Mouse (Mus musculus) neural tube, embryonic 14.5 days (tissue): ENCODE data around the gene Ckap5. TPM values are rescaled to one million over a fixed set of nuclear protein-coding genes. Genes with fewer than 3 reads are reported as not detected.
"Not testable (repeated sequence)": the region's sequence is repeated elsewhere in the genome, so short reads cannot be mapped to it uniquely, and the experiment has no call there.

Source experiments
- ATAC-seq: fragments of 200-750 bp; cut with Nextera tagmentation; 2 replicates; pipeline ENCODE4 v1.8.0; 2017; ENCODE audit warnings: low read depth, mild to moderate bottlenecking, moderate TSS enrichment, moderate library complexity
- H3K27ac ChIP-seq: fragments of 300-500 bp; sonication (generic); 2 replicates; pipeline ENCODE4 v1.5.1; 2014; ENCODE audit warnings: low read depth, mild to moderate bottlenecking, control low read depth, low read length, moderate library complexity, mixed read lengths
- H3K27me3 ChIP-seq: fragments of 300-500 bp; sonication (generic); 2 replicates; pipeline ENCODE4 v1.6.1; 2014; ENCODE audit warnings: low read length; ENCODE audit not compliant: control insufficient read depth, insufficient read depth
- H3K36me3 ChIP-seq: fragments of 300-500 bp; sonication (generic); 2 replicates; pipeline ENCODE4 v1.6.1; 2014; ENCODE audit warnings: low read length, mixed read lengths; ENCODE audit not compliant: control insufficient read depth, insufficient read depth
- H3K4me1 ChIP-seq: fragments of 300-500 bp; sonication (generic); 2 replicates; pipeline ENCODE4 v1.6.1; 2014; ENCODE audit warnings: low read length; ENCODE audit not compliant: control insufficient read depth, insufficient read depth
- H3K4me2 ChIP-seq: fragments of 300-500 bp; sonication (generic); 2 replicates; pipeline ENCODE4 v1.6.1; 2014; ENCODE audit warnings: mild to moderate bottlenecking, low read depth, low read length, control low read depth
- H3K4me3 ChIP-seq: fragments of 300-500 bp; sonication (generic); 2 replicates; pipeline ENCODE4 v1.5.1; 2014; ENCODE audit warnings: low read depth, low read length, control low read depth, mixed read lengths
- H3K9ac ChIP-seq: fragments of 300-500 bp; sonication (generic); replicated peaks from 2 replicates; pipeline ENCODE4 v1.6.1; 2014; ENCODE audit warnings: low read depth, mild to moderate bottlenecking, control low read depth, low read length, mixed read lengths
- H3K9me3 ChIP-seq: fragments of 300-500 bp; sonication (generic); 2 replicates; pipeline ENCODE4 v1.6.1; 2016; ENCODE audit warnings: low read length; ENCODE audit not compliant: control insufficient read depth
- WGBS: fragments of 180-500 bp; shearing (Covaris S2); extraction: QIAGEN DNeasy Blood & Tissue Kit; methylation state at CpG from one replicate; pipeline ENCODE4 v1.1.7; 2014; 5-methylcytosine and 5-hydroxymethylcytosine counted together
- polyA plus RNA-seq: library from polyadenylated mRNA; unstranded; fragments of >200 nt; fragmentation: Nextera tagmentation; extraction: Ambion mirVana; gene quantifications from 2 replicates; pipeline ENCODE4 v1.2.1, GENCODE M21; 2014

Ckap5 gene
- polyA plus RNA-seq, 1 experiment from 2014 or later, result 123 TPM

DNA sequence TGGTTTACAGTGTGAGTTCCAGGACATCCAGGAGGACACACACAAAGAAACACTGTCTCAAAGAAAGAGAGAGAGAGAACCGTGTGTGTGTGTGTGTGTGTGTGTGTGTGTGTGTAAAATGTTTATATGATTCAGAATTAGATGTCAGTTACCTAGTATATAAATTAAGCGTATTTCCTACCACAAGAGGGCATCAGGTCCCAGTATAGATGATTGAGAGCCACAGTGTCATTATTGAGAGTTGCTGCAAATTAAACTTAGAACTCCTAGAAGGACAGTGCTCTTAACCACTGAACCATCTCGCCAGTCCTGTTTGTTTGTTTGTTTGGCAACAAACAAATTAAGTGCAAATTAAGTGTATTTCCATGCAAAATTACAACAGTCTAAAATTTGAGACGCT is 75.8 kb downstream of the Ckap5 start:
- 95% methylated on average over 4 of the region's 4 CpGs for WGBS
- Histone ChIP-seq H3K4me2 (no peak overlapping the region), H3K36me3 (peaks cover 68% of the 10 kb centered on the region), H3K9me3 (no peaks in the 10 kb centered on the region), H3K4me3 (no peak overlapping the region), H3K4me1 (no peaks in the 10 kb centered on the region), H3K27ac (no peak overlapping the region), H3K27me3 (no peaks in the 10 kb centered on the region), H3K9ac (no peak overlapping the region)
- ATAC-seq, result no peak

DNA sequence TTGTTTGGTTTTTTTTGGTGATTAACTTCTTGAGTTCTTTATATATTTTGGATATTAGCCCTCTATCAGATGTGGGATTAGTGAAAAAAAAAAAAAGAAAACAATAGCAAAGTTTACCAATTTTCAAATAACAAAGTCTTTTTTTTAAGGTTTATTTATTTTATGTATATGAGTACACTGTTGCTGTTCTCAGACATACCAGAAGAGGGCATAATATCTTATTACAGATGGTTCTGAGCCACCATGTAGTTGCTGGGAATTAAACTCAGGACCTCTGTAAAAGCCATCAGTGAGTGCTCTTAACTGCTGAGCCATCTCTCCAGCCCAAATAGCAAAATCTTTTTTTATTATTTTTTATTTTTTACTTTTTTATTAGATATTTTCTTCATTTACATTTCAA is 82.8 kb downstream of the Ckap5 start:
- not testable (repeated sequence) for H3K9ac ChIP-seq, ATAC-seq, H3K9me3 ChIP-seq, H3K4me1 ChIP-seq, H3K4me3 ChIP-seq, H3K27me3 ChIP-seq, H3K4me2 ChIP-seq, H3K27ac ChIP-seq
- H3K36me3 ChIP-seq, result peaks cover 35% of the 10 kb centered on the region

DNA sequence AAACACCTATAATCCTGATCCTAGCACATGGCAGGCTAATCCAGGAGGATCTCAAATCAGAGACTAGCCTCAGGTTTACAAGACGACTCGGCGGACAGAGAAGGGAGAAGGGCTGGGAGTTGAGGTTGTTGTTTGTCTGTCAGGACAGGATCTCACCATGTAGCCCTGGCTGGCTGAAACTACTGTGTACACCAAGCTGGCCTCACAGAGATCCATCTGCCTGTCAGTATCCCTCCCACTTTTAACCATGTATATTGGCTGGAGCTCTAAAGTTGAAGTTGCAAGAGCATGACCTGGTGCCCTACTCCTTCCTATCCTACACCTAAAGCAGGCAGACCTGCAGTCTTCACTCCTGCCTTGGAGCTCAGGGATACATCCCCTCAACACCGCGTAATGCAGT is 95.8 kb downstream of the Ckap5 start:
- Histone ChIP-seq H3K9ac (no peak overlapping the region), H3K9me3 (no peaks in the 10 kb centered on the region), H3K27ac (no peak overlapping the region), H3K4me3 (no peak overlapping the region), H3K4me1 (no peaks in the 10 kb centered on the region), H3K36me3 (peaks cover 31% of the 10 kb centered on the region), H3K27me3 (no peaks in the 10 kb centered on the region), H3K4me2 (no peak overlapping the region)
- WGBS, result 95% methylated on average over 5 of the region's 5 CpGs
- ATAC-seq, result no peak

DNA sequence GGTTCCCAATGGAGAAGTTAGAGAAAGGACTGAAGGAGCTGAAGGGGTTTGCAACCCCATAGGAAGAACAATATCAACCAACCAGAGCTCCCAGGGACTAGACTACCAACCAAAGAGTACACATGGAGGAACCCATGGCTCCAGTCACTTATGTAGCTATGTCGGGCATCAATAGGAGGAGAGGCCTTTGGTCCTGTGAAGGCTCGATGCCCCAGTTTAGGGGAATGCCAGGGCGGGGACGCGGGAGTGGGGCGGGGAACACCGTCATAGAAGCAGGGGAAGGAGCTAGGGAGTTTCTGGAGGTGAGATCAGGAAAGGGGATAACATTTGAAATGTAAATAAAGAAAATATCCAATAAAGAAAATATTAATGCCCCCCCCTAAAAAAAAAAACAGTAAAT is 96.8 kb downstream of the Ckap5 start:
- not testable (repeated sequence) for H3K9me3 ChIP-seq, H3K9ac ChIP-seq, H3K27ac ChIP-seq, H3K4me3 ChIP-seq, H3K4me2 ChIP-seq, H3K27me3 ChIP-seq, H3K4me1 ChIP-seq, ATAC-seq
- WGBS, result 93% methylated on average over 7 of the region's 7 CpGs
- H3K36me3 ChIP-seq, result peaks cover 24% of the 10 kb centered on the region

DNA sequence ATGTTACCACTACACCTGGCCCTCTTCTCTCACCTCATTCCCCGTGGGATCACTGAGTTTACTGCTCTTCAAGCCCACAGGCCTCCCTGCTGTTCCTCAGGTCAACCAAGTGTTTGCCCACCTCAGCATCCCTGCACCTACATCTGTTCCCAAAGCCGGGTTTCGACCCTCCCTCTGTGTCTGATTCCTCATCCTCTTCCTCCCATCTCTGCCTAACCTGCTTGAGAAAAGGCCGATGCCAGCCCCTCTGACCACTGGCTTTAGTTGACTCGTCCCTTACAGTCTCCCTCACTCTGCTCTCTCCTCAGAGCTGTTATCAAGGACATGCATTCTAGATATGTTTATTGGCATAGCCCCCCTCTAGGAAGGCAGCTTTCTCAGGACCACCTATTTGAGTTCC is 100.9 kb downstream of the Ckap5 start:
- H3K4me1 ChIP-seq, result no peaks in the 10 kb centered on the region
- ATAC-seq, result no peak
- H3K36me3 ChIP-seq, result peaks cover 3% of the 10 kb centered on the region; the same call in 1 of the 2 replicates
- no peaks in the 10 kb centered on the region for H3K9me3 ChIP-seq
- H3K4me2 ChIP-seq, result no peak overlapping the region
- no peaks in the 10 kb centered on the region for H3K27me3 ChIP-seq
- WGBS, result 83% methylated on average over 5 of the region's 5 CpGs
- no peak overlapping the region for H3K27ac ChIP-seq
- H3K4me3 ChIP-seq, result no peak overlapping the region
- no peak overlapping the region for H3K9ac ChIP-seq

DNA sequence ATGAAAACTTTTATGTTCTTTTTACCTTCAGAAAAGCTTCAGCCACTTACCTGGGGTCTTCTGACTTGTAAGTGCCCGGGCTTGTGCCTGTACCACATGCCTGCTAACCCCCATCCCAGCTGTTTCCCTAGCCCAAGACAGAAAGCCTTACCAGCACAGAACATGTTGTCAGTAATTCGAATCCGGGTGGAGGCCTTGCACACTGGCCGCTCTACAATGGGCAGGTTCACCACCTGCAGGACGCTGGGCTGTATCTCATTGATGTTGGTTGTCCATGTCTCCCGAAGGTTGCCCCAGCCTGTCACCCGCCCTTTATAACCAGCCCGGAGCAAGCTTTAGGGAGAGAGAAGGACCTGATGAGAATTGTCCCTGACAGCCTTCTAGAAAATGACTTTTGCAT is 101.6 kb downstream of the Ckap5 start:
- whole genome bisulfite sequencing, result 92% methylated on average over 8 of the region's 8 CpGs
- Histone ChIP-seq H3K4me2 (no peak overlapping the region), H3K27me3 (no peaks in the 10 kb centered on the region), H3K4me3 (no peak overlapping the region), H3K4me1 (no peaks in the 10 kb centered on the region), H3K9ac (no peak overlapping the region), H3K36me3 (no peaks in the 10 kb centered on the region), H3K27ac (no peak overlapping the region), H3K9me3 (no peaks in the 10 kb centered on the region)
- ATAC-seq, result no peak

DNA sequence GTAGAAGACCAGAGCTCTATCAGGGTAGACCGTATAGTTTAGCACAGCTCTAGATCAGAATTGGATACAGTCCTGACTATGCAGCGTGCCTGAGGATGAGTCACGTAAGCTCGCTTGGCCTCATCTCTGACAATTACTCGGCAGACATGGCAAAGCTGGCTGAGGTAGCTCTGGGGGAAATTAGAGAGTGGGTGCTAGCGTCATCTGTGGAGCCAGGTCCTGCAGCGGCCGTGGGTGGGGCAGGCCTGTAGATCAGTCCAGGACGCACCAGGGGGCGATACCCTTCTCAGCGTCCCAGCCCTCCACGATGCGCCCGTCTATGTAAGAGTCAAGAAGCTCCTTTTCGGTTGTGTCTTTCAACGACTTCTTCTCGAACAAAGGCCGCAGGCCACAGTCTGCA is 103.1 kb downstream of the Ckap5 start:
- Histone ChIP-seq H3K27me3 (no peaks in the 10 kb centered on the region), H3K4me1 (no peaks in the 10 kb centered on the region), H3K9me3 (no peaks in the 10 kb centered on the region), H3K4me3 (no peak overlapping the region), H3K9ac (no peak overlapping the region), H3K36me3 (no peaks in the 10 kb centered on the region), H3K4me2 (no peak overlapping the region), H3K27ac (no peak overlapping the region)
- no peak for ATAC-seq
- WGBS, result 86% methylated on average over 18 of the region's 18 CpGs

DNA sequence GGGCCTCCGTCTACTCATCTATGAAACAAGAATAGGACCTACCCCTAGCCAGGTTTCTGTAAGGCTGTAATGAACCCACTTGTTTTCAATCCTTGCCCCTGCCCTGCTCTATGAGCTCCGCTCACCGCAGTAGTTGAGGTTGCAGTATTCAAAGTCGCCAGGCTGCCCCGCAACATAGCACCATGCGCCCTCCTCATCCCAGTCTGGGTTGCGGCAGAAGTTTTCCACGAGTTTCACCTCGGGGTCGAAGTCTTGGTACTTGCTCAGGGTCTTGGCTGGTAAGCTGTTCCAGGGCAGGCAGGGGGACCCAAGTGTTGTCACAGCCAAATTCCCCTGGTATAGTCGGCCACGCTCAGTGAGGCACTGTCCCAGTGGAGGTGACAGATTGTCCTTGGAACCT is 103.8 kb downstream of the Ckap5 start:
- H3K4me2 ChIP-seq, result no peak overlapping the region
- H3K27me3 ChIP-seq, result no peaks in the 10 kb centered on the region
- no peaks in the 10 kb centered on the region for H3K36me3 ChIP-seq
- ATAC-seq, result no peak
- H3K27ac ChIP-seq, result no peak overlapping the region
- 94% methylated on average over 12 of the region's 12 CpGs for WGBS
- no peak overlapping the region for H3K4me3 ChIP-seq
- no peaks in the 10 kb centered on the region for H3K9me3 ChIP-seq
- no peak overlapping the region for H3K9ac ChIP-seq
- H3K4me1 ChIP-seq, result no peaks in the 10 kb centered on the region

DNA sequence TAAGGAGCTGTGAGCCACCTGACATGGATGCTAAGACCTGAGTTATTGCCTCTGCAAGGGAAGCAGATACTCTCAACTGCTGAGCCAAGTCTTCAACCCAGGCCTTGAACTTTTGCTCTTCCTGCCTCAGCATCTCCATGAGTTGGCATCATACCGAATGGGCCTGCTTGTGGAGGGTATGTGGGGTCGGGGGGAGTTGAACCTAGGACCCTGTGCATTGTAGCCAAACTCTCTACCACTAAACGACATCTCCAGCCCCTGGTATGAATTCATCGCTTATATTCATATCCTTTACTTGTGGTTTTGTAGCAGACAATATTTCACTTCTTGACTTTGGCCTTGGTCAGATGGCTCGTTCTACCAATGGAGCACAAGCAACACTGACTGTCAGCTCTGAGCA is 105.3 kb downstream of the Ckap5 start:
- Histone ChIP-seq H3K27me3 (no peaks in the 10 kb centered on the region), H3K27ac (no peak overlapping the region), H3K4me1 (no peaks in the 10 kb centered on the region), H3K9me3 (no peaks in the 10 kb centered on the region), H3K9ac (no peak overlapping the region), H3K36me3 (no peaks in the 10 kb centered on the region), H3K4me2 (no peak overlapping the region), H3K4me3 (no peak overlapping the region)
- no peak for ATAC-seq
- WGBS, result 83% methylated on average over 5 of the region's 5 CpGs

DNA sequence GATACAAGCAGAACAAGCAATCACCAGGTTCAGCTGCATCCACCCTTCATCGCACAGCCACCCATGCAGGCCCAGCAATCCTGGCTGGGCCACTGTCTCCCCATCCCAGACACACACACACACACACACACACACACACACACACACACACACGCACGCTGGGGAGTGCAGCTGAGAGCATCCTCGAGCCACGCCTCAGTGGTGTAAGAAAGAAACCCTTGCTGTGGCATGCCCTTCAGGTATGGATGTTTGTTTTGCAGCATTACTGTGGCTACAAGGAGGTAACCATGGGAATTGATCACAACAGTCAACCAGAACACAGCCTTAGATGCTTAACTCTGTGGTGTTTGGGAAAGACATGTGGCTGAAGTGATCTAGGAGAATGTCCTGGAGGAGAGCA is 105.8 kb downstream of the Ckap5 start:
- Histone ChIP-seq H3K9ac (no peak overlapping the region), H3K27ac (no peak overlapping the region), H3K4me2 (no peak overlapping the region), H3K27me3 (no peaks in the 10 kb centered on the region), H3K4me1 (no peaks in the 10 kb centered on the region), H3K9me3 (no peaks in the 10 kb centered on the region), H3K36me3 (no peaks in the 10 kb centered on the region), H3K4me3 (no peak overlapping the region)
- WGBS, result 91% methylated on average over 5 of the region's 5 CpGs
- ATAC-seq, result no peak
